Mouse (Mus musculus) CH12.LX (cell line): Measurements from ENCODE around the gene Dhdh.

Source experiments
- CHD1 ChIP-seq: IDR thresholded peaks from 2 replicates; pipeline ENCODE4 v1.6.1; 2012; ENCODE audit warnings: low read depth, low read length, improper control_type of control experiment, inconsistent platforms
- CHD2 ChIP-seq: IDR thresholded peaks from 2 replicates; pipeline ENCODE4 v1.6.1; 2011; ENCODE audit warnings: low read length, improper control_type of control experiment
- CTCF ChIP-seq, 2 experiments: IDR thresholded peaks in 1 of 2; conservative IDR thresholded peaks in 1 of 2; 2 replicates each; pipeline ENCODE4 v1.5.1; 2011 to 2012; ENCODE audit warnings: low read depth in 2 of 2, low read length in 2 of 2, improper control_type of control experiment in 1 of 2, inconsistent platforms in 1 of 2, mild to moderate bottlenecking in 1 of 2, moderate library complexity in 1 of 2
- EP300 ChIP-seq: IDR thresholded peaks from 2 replicates; pipeline ENCODE4 v1.6.1; 2011; ENCODE audit warnings: low read length, improper control_type of control experiment
- MEF2A ChIP-seq: IDR thresholded peaks from 2 replicates; pipeline ENCODE4 v1.6.1; 2014; ENCODE audit warnings: low read depth, mild to moderate bottlenecking, inconsistent platforms, low read length, improper control_type of control experiment, borderline replicate concordance
- POLR2A ChIP-seq: IDR thresholded peaks from 2 replicates; pipeline ENCODE4 v1.6.1; 2011; ENCODE audit warnings: low read depth, mild to moderate bottlenecking, improper control_type of control experiment, low read length
- POLR2AphosphoS2 ChIP-seq: IDR thresholded peaks from 2 replicates; pipeline ENCODE4 v1.6.1; 2011; ENCODE audit warnings: low read depth, low read length, improper control_type of control experiment
- RAD21 ChIP-seq: IDR thresholded peaks from 2 replicates; pipeline ENCODE4 v1.6.1; 2011; ENCODE audit warnings: low read depth, mild to moderate bottlenecking, low read length, improper control_type of control experiment, moderate library complexity
- TBP ChIP-seq: conservative IDR thresholded peaks from 2 replicates; pipeline ENCODE4 v1.6.1; 2011; ENCODE audit warnings: low read depth, low read length, improper control_type of control experiment
- USF1 ChIP-seq: IDR thresholded peaks from 2 replicates; pipeline ENCODE4 v1.6.1; 2014; ENCODE audit warnings: low read depth, mild to moderate bottlenecking, inconsistent platforms, low read length, improper control_type of control experiment
- ZKSCAN1 ChIP-seq: IDR thresholded peaks from 2 replicates; pipeline ENCODE4 v1.6.1; 2012; ENCODE audit warnings: low read depth, inconsistent platforms, low read length, improper control_type of control experiment, borderline replicate concordance

- TF ChIP-seq CTCF (conservative IDR thresholded peaks at IDR 0.05 in 1 of 2, IDR thresholded peaks at IDR 0.05 in 1 of 2; ENCODE audit: low read depth in 2 of 2, low read length in 2 of 2) (no peak), POLR2AphosphoS2 (no peak), USF1 (no peak), POLR2A (no peak), MEF2A (no peak), EP300 (no peak), RAD21 (no peak), CHD1 (no peak), TBP (no peak), ZKSCAN1 (no peak), CHD2 (no peak)
Measured at GRCm38 (mm10) chr7:45507583-45507982, 19.0 kb upstream of the Dhdh start.
